Mouse (Mus musculus): ENCODE measurements around the gene Pex13. TPM values are rescaled to one million over a fixed set of nuclear protein-coding genes. Genes with fewer than 3 reads are reported as not detected.
"Not testable (repeated sequence)": the region's sequence is repeated elsewhere in the genome, so short reads cannot be mapped to it uniquely, and the experiment has no call there.

Pex13 gene
- polyA plus RNA-seq, 1 experiment from 2014 or later: 30.4 TPM

DNA sequence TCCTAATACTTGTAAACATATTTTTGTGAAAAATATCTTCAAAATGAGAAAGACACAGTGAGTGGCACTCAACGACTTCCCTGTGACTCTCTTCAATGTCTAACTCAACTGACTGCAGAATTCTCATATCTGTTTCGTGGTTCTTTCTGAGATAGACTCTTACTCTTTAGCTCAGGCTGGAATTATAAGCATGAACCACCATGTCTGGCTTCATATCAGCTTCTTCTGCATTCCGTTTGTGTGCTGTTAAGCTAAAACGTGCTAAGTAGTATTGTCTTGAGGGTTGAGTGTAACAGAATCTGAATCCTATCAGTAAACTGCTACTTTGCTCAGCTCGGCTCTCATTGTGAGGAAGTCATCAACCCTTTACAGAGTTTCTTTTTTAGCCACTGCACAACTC, 46.8 kb downstream of the Pex13 start:
- no peak for ATAC-seq
- Histone ChIP-seq H3K27ac (ENCODE audit: low read length) (no peak overlapping the region), H3K9ac (ENCODE audit: low read depth, low read length) (no peak overlapping the region), H3K27me3 (replicated peaks; ENCODE audit: control insufficient read depth, insufficient read depth, low read length) (no peaks in the 10 kb centered on the region), H3K4me3 (ENCODE audit: low read length) (no peak overlapping the region), H3K4me1 (ENCODE audit: control insufficient read depth, insufficient read depth, low read length) (no peaks in the 10 kb centered on the region), H3K9me3 (ENCODE audit: control insufficient read depth, low read length) (no peaks in the 10 kb centered on the region), H3K4me2 (ENCODE audit: low read depth, low read length) (no peak overlapping the region), H3K36me3 (ENCODE audit: control insufficient read depth, insufficient read depth, low read length) (no peaks in the 10 kb centered on the region)
- 78% methylated on average over 5 of the region's 5 CpGs for WGBS

- H3K27me3 ChIP-seq (replicated peaks; ENCODE audit: control insufficient read depth, insufficient read depth, low read length): no peaks in the 10 kb centered on the region
- H3K4me1 ChIP-seq (ENCODE audit: control insufficient read depth, insufficient read depth, low read length): no peaks in the 10 kb centered on the region
- H3K9me3 ChIP-seq (ENCODE audit: control insufficient read depth, low read length): no peaks in the 10 kb centered on the region
- no peak overlapping the region for H3K9ac ChIP-seq (ENCODE audit: low read depth, low read length)
- ATAC-seq: no peak
- no peaks in the 10 kb centered on the region for H3K36me3 ChIP-seq (ENCODE audit: control insufficient read depth, insufficient read depth, low read length)
- H3K4me3 ChIP-seq (ENCODE audit: low read length): no peak overlapping the region
- no peak overlapping the region for H3K27ac ChIP-seq (ENCODE audit: low read length)
- no peak overlapping the region for H3K4me2 ChIP-seq (ENCODE audit: low read depth, low read length)
- WGBS: 81% methylated on average over 5 of the region's 5 CpGs
These were observed 51.2 kb downstream of the Pex13 start for GRCm38 (mm10) chr11:23614546-23614945.

DNA sequence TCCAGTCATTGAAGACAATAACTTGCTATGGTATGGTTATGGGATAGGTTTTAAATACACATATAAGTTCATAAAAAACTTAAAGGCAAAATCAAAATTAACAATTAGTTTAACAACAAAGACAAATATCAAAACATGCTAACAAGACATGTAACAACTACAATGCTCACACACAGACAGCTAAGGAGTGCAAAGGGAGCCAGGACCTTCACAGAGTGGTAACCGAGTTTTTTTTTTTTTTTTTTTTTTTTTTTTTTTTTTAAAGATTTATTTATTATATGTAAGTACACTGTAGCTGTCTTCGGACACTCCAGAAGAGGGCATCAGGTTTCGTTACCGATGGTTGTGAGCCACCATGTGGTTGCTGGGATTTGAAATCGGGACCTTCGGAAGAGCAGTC, 58.5 kb downstream of the Pex13 start:
- H3K9me3 ChIP-seq (ENCODE audit: control insufficient read depth, low read length): not testable (repeated sequence)
- WGBS: 89% methylated on average over 6 of the region's 6 CpGs

More for the DNA sequence above, 58.5 kb downstream of the Pex13 start:
- not testable (repeated sequence) for H3K27me3 ChIP-seq (replicated peaks; ENCODE audit: control insufficient read depth, insufficient read depth, low read length); H3K4me3 ChIP-seq (ENCODE audit: low read length); H3K36me3 ChIP-seq (ENCODE audit: control insufficient read depth, insufficient read depth, low read length); H3K27ac ChIP-seq (ENCODE audit: low read length); H3K4me1 ChIP-seq (ENCODE audit: control insufficient read depth, insufficient read depth, low read length); H3K4me2 ChIP-seq (ENCODE audit: low read depth, low read length); ATAC-seq; H3K9ac ChIP-seq (ENCODE audit: low read depth, low read length)

Other genes starting within 250 kb of the Pex13 start
- gene Ahsa2, start 167.9 kb downstream of the Pex13 start, polyA plus RNA-seq (2015; fragmentation: Nextera tagmentation; extraction: Ambion mirVana): 53.1 and 54.4 TPM in 2 replicates
- gene 1700093K21Rik, start 144.8 kb downstream of the Pex13 start, polyA plus RNA-seq (2015; fragmentation: Nextera tagmentation; extraction: Ambion mirVana): not detected in 2 replicates
- gene 0610010F05Rik, start 32.3 kb downstream of the Pex13 start, polyA plus RNA-seq (2015; fragmentation: Nextera tagmentation; extraction: Ambion mirVana): 18.3 and 18.7 TPM in 2 replicates
- gene Pus10, start 285 bp downstream of the Pex13 start, polyA plus RNA-seq (2015; fragmentation: Nextera tagmentation; extraction: Ambion mirVana): 20.5 and 20.9 TPM in 2 replicates
- 0.60 and 0.64 TPM in 2 replicates for gene Rel, start 105.0 kb upstream of the Pex13 start, polyA plus RNA-seq (2015; fragmentation: Nextera tagmentation; extraction: Ambion mirVana)
- 8.5 and 9.1 TPM in 2 replicates for gene Papolg, start 229.3 kb upstream of the Pex13 start, polyA plus RNA-seq (2015; fragmentation: Nextera tagmentation; extraction: Ambion mirVana)